Mouse (Mus musculus): ENCODE results near the gene Exoc3l4.

- peak; percentile 60 for TF ChIP-seq CTCF (IDR thresholded peaks at IDR 0.05; ENCODE audit: low read depth)
- no peak for TF ChIP-seq EP300 (IDR thresholded peaks at IDR 0.05; ENCODE audit: low read depth)
These were observed 63.1 kb downstream of the Exoc3l4 start for GRCm38 (mm10) chr12:111479917-111480316.

All from heart, postnatal 0 days (tissue).